Mouse (Mus musculus) CD4-positive, CD25-positive, alpha-beta regulatory T cell (primary cell): ENCODE results near the gene Vmn1r55. TPM values are rescaled to one million over a fixed set of nuclear protein-coding genes. Genes with fewer than 3 reads are reported as not detected.

ENCODE experiments used
- polyA plus RNA-seq: library from polyadenylated mRNA; unstranded; fragments of 100-300 nt; shearing (Covaris generic); gene quantifications from one replicate; pipeline ENCODE4 v1.2.1, GENCODE M21; 2017

The Vmn1r55 gene
- polyA plus RNA-seq: 0.07 TPM

GRCm38 (mm10) chr7:5149570-5149969 is at the start of gene Vmn1r55:
Vmn1r55 (minus strand) TSS chr7:5149670.

GRCm38 (mm10) chr7:5196647-5197046 is 47.2 kb upstream of the Vmn1r55 start, which contains the start of gene Vmn1r56:
Vmn1r56 (minus strand) TSS chr7:5196747.

GRCm38 (mm10) chr7:5125549-5126406 is 23.7 kb downstream of the Vmn1r55 start, which contains the start of gene Rasl2-9:
Rasl2-9 (minus strand) TSS chr7:5125950.

GRCm38 (mm10) chr7:5116850-5117249 is 32.6 kb downstream of the Vmn1r55 start, which contains the start of gene Rfpl4:
Rfpl4 (minus strand) TSS chr7:5116950.

GRCm38 (mm10) chr7:5080010-5080751 is 69.3 kb downstream of the Vmn1r55 start, which contains the start of gene Epn1:
Epn1 (plus strand) TSS chr7:5080235.

Other genes with a start within 250 kb of the Vmn1r55 start
- gene Gm36210, start 243.2 kb downstream of the Vmn1r55 start, polyA plus RNA-seq: not detected
- gene Zfp628, start 234.5 kb downstream of the Vmn1r55 start, polyA plus RNA-seq: 2.6 TPM
- gene Nat14, start 227.6 kb downstream of the Vmn1r55 start, polyA plus RNA-seq: 0.79 TPM
- 0.17 TPM for gene Ssc5d, start 223.9 kb downstream of the Vmn1r55 start, polyA plus RNA-seq
- 0.25 TPM for gene Sbk2, start 185.3 kb downstream of the Vmn1r55 start, polyA plus RNA-seq
- gene Sbk3, start 178.5 kb downstream of the Vmn1r55 start, polyA plus RNA-seq: not detected
- 25.9 TPM for gene Zfp579, start 153.5 kb downstream of the Vmn1r55 start, polyA plus RNA-seq
- 26.5 TPM for gene Zfp524, start 135.3 kb downstream of the Vmn1r55 start, polyA plus RNA-seq
- 46.1 TPM for gene Fiz1, start 135.0 kb downstream of the Vmn1r55 start, polyA plus RNA-seq
- gene Gm44973, start 134.2 kb downstream of the Vmn1r55 start, polyA plus RNA-seq: 11.4 TPM
- 11.8 TPM for gene Zfp865, start 129.3 kb downstream of the Vmn1r55 start, polyA plus RNA-seq
- gene Ccdc106, start 129.1 kb downstream of the Vmn1r55 start, polyA plus RNA-seq: not detected
- not detected for gene 4632433K11Rik, start 115.6 kb downstream of the Vmn1r55 start, polyA plus RNA-seq
- 3.6 TPM for gene Zfp784, start 111.2 kb downstream of the Vmn1r55 start, polyA plus RNA-seq
- 7.4 TPM for gene Zfp580, start 98.1 kb downstream of the Vmn1r55 start, polyA plus RNA-seq
- 113 TPM for gene U2af2, start 87.5 kb downstream of the Vmn1r55 start, polyA plus RNA-seq
- gene Epn1, start 69.4 kb downstream of the Vmn1r55 start, polyA plus RNA-seq: 35.8 TPM
- gene Rfpl4, start 32.7 kb downstream of the Vmn1r55 start, polyA plus RNA-seq: not detected
- 0.31 TPM for gene Rasl2-9, start 23.7 kb downstream of the Vmn1r55 start, polyA plus RNA-seq
- not detected for gene Vmn1r56, start 47.1 kb upstream of the Vmn1r55 start, polyA plus RNA-seq
- gene Vmn1r57, start 68.8 kb upstream of the Vmn1r55 start, polyA plus RNA-seq: not detected
- not detected for gene Gm5065, start 200.9 kb upstream of the Vmn1r55 start, polyA plus RNA-seq
- gene Nlrp2, start 201.4 kb upstream of the Vmn1r55 start, polyA plus RNA-seq: not detected